Mouse (Mus musculus): ENCODE data around the gene Rhox3e.
"Not testable (repeated sequence)": the region's sequence is repeated elsewhere in the genome, so short reads cannot be mapped to it uniquely, and the experiment has no call there.

Gene Rhox3e

GRCm38 (mm10) chrX:37541719-37542118 lies at the start of gene Rhox3e:
TSS of gene Rhox3e (plus strand) at chrX:37542019.
- not testable (repeated sequence) for DNase-seq (ENCODE audit: low spot score in 2 of 2)

GRCm38 (mm10) chrX:37514059-37514458 lies 27.8 kb upstream of the Rhox3e start, which contains the start of gene Rhox4d:
TSS of gene Rhox4d (plus strand) at chrX:37514359.
- DNase-seq (ENCODE audit: low spot score in 2 of 2), result not testable (repeated sequence)

DNA sequence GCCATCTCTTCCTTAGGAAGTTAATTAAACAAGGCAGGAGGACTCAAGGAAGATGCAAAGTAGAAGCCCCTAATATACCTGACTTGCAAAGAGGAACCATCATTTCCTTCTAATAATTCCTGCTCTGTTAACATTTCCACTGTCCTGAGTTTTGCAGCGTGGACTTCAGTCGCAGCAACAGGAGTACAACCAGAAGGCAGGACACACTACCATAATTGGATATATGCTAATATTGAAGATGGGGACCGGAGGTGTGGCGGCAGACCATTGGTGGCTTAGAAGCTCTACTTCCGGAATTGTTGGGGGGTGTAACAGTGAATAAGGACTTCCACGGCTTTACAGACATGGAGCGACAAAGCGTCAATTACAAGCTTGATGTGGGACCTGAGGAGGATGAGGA lies 11.7 kb upstream of the Rhox3e start, which contains the start of gene Rhox2e:
Rhox2e (plus strand) TSS at position 301 of the 400 bp plus-strand sequence.
- not testable (repeated sequence) for DNase-seq (ENCODE audit: low spot score in 2 of 2)

DNA sequence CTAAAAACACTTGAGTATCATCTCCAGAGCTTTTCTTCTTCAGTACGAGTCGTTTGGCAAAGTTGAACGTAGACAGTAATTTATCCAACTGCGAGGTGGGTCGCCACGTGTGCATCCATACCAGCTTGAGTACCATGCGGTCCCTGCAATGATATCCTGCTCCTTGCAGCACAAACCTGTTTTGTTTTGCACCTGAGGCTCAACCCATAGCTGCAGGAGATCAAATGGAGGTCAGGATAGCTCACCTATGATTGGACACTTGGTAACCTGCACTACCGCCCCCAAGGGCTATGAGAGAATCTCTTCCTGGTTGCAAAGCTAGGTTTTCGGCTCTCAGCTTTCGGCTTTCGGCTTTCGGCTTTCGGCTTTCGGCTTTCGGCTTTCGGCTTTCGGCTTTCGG lies 15.3 kb downstream of the Rhox3e start, which contains the start of gene Rhox4e:
Rhox4e (plus strand) TSS at position 301 of the 400 bp plus-strand sequence.
- DNase-seq (ENCODE audit: low spot score in 2 of 2), result not testable (repeated sequence)

- DNase-seq (ENCODE audit: low spot score in 2 of 2), result not testable (repeated sequence)
These were observed 29.3 kb downstream of the Rhox3e start, which contains the start of gene Rhox2f for GRCm38 (mm10) chrX:37571105-37571504. TSS of gene Rhox2f (plus strand) at chrX:37571405.

DNA sequence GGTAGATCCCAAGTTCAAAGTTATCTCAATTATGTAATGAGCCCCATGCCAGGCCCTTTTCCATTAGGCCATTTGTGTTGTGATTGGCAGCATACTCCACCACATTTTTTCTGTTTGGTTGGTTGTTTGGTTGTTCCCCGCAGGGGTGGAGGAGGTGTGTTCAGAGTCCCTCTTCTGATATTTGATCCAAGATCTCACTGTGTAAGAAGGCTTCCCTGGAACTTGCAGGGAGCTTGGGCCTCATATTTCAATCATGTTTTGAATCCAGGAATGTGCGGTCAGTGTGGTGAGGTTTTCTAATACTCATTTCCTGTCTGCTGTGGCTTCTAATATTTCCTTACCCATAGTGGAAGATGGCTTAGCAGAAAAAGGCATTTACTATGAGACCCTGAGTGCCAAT lies 30.8 kb downstream of the Rhox3e start:
- not testable (repeated sequence) for DNase-seq (ENCODE audit: low spot score in 2 of 2)

DNA sequence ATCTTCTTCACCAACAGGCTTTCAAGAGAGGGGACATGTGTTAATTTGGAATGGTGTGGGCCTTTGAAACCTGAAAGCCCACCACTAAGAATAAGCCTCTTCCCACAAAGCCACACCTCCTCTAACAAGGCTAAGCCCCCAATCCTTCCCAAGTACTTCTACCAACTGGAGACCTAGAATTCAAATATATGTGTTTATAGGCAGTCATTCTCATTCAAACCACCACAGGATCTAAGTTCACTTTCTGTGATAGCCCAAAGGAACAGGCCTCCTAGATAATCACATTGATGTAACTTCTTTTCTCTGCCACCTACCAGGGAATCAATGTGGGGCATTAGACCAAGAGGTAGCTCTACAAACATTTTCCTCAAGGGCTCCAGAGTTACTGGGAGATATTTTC lies 38.9 kb downstream of the Rhox3e start, which contains the start of gene Rhox3f:
Rhox3f (plus strand) TSS at position 301 of the 400 bp plus-strand sequence.
- not testable (repeated sequence) for DNase-seq (ENCODE audit: low spot score in 2 of 2)

Measured in right cerebral cortex, postnatal 10 days (tissue).